Mouse (Mus musculus): ENCODE results near the gene Aldh1a3. TPM values are rescaled to one million over a fixed set of nuclear protein-coding genes. Genes with fewer than 3 reads are reported as not detected.
A peak's percentile ranks its signal among the peaks of the same experiment; 100 is the strongest.

Gene Aldh1a3
- 10 to 100 TPM; 11.4 to 12.4 TPM for total RNA-seq (2021)
- long read RNA-seq, experiment 1, transcript Aldh1a3-201 (13 exons, 3,443 nt) = major isoform, 11 of 15 reads
- long read RNA-seq, experiment 1, partial matches to known transcripts = 3 of 15 reads
- long read RNA-seq, experiment 1, other reads (novel, unspliced or antisense) = 1 of 15 reads
- long read RNA-seq, experiment 2, transcript Aldh1a3-201 (13 exons, 3,443 nt) = major isoform, 6 of 7 reads
- long read RNA-seq, experiment 2, partial matches to known transcripts = 0 of 7 reads
- long read RNA-seq, experiment 2, other reads (novel, unspliced or antisense) = 1 of 7 reads

- DNase-seq = peak; percentile 71
Measured at GRCm38 (mm10) chr7:66427437-66428161, at the start of gene Aldh1a3. Gene Aldh1a3, minus strand, starts transcription at chr7:66427517.

GRCm38 (mm10) chr7:66476289-66476688, 49.0 kb upstream of the Aldh1a3 start:
- DNase-seq = peak; percentile 5

- DNase-seq = no peak
Measured at GRCm38 (mm10) chr7:66471641-66472216, 44.4 kb upstream of the Aldh1a3 start.

DNA sequence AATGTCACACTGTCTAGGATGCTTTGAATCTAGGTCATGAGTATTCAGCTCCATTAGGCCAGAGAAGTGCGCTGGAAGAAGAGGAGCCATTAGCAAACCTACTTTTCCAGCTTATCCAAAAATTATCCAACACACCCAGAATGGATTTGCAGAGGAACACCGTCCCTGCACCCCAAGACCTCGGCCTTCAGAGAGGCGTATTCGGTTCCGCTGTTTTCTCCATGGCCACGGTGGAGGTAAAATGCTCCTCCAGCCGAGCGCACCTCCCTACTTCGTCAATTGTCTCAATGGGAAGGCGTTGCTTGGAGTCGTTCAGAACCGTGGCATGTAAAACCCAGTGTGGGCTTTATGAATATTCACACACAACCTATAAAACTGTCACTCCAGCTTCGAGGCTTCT, 39.3 kb upstream of the Aldh1a3 start:
- DNase-seq = no peak

- DNase-seq = no peak
Measured at GRCm38 (mm10) chr7:66465241-66465640, 37.9 kb upstream of the Aldh1a3 start.

DNA sequence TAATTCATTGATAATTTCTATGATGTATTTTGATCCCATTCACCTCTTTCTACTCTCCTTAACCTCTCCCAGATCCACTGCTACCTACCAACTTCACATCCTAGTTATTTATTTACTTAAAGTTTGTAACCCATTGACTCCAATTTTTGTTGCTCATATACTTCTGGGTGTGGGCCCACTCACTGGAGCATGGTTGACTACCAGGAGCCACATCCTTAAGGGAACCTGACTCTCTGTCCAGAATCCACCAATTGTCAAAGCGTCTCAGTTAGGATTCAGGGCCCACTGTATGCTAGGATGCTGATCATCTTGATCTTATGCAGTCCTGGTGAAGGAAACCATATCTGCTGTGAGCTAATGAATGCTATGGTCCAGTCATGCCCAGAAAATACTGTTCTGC, 35.8 kb upstream of the Aldh1a3 start:
- DNase-seq = no peak

GRCm38 (mm10) chr7:66451622-66452295, 24.4 kb upstream of the Aldh1a3 start:
- no peak for DNase-seq

DNA sequence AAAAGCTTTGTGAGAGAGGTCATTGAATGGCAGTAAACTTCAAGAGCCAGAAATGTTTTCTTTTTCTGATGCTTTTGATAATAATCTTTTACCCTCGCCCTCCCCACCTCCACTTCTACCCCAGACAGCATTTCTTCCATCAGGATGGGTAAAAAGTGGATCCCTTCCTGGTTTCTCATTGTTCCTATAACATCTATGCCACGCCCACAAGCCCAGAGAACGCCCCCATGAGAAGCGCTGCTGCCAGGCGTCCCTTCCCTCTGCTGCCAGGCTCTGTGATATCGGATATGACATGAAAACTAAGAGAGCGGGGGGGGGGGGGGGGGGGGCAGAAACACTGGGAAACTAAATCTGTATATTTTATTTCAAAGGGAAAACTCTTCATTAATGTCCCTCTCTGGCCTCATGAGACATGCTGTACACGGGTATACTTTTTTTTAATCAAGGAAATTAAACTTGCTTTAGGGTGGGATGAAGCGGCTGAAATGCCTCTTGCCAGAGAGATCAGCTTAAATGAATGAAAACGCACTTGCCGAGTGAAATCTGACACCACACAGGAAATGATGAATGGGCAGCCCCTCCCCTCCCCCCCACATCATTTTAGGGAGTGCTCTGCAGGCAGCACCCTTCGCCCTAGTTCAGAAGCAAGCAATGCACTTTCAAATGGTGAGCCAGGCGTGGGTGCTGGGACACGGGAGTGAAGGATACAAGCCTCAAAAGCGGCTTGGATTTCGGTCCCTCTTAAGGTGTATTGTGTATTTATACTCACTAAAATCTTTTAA, 22.8 kb upstream of the Aldh1a3 start:
- peak; percentile 58 for DNase-seq

- DNase-seq = no peak
Measured at GRCm38 (mm10) chr7:66448786-66449540, 21.6 kb upstream of the Aldh1a3 start.

DNA sequence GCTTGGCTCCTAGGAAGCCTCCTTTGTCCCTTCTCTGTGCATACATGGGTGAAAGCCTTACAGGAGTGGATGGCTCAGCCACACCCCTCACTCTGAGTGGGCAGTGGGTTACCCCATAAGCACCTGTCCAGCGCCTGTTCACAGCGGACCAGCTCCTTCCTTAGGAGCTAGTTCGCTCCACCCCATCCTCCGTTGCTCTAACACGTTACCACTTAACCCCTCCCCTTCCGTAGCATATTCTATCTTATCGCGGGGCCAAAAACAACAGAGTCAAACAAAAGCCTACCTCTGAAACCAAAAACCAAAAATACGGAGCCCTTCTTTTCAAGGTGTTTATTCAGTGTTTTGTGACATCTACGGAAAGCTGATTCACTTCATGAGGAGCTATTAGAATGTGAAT, 21.0 kb upstream of the Aldh1a3 start:
- DNase-seq = no peak

DNA sequence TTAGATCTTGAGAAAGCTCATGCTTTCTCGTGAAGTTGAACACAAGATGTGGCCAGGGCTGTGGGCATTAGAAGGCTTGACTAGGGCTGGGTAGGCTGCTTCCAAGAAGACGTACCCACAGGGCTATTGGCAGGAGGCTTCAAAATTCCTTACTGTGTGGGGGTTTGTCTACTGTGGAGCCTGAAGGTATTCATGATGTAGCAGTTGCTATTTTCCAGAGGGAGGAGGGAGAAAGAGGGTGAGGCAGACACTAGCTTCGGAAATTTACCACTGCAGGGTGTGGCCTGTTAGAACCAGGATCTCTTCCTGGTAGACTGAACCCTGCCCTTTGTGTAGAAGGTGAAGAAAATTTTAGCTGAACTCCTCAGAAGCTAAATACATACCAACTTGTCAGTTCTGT, 19.5 kb upstream of the Aldh1a3 start:
- no peak for DNase-seq

GRCm38 (mm10) chr7:66445117-66445905, 18.0 kb upstream of the Aldh1a3 start:
- DNase-seq = no peak

GRCm38 (mm10) chr7:66444706-66445105, 17.4 kb upstream of the Aldh1a3 start:
- DNase-seq = peak; percentile 39

DNA sequence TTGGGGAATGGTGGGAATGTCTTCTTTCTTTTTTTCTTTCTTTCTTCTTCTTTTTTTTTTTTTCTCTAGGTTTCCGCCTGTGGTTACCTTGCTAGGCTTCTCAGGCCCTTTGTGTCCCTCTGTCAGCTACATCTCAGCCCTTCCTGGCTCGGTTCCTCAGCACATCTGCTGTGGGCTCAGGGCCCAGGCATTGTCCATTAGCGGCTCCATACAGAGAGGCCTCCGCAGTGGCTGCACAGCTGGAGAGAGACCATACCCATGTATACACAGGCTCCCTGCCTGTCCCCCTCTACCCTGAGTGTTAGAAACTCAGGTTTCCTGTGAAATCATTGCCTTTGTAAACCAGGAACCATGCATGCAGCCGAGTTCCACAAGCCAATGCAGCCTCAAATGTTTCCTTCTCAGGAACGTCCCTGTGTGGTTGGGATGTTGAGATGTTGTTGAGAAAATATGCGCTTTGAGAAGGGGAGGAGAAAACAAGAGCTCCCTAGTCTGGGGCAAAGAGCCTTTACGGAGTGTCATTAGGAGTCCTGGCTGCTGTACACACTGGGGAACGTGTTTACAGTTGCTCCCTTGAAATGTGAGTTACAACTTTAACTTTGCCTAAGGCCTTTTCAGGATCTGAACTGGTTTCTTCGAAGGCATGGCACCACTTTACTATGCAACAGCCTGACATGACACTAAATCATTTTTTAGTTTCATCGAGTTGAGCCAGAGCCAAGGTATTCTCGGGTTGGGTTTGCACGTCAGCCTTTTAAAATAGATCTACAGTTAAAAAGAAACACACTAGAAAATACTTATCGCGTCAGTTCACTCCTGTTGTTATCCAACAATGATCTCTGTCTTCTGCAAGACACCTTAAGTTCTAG, 15.4 kb upstream of the Aldh1a3 start:
- no peak for DNase-seq

DNA sequence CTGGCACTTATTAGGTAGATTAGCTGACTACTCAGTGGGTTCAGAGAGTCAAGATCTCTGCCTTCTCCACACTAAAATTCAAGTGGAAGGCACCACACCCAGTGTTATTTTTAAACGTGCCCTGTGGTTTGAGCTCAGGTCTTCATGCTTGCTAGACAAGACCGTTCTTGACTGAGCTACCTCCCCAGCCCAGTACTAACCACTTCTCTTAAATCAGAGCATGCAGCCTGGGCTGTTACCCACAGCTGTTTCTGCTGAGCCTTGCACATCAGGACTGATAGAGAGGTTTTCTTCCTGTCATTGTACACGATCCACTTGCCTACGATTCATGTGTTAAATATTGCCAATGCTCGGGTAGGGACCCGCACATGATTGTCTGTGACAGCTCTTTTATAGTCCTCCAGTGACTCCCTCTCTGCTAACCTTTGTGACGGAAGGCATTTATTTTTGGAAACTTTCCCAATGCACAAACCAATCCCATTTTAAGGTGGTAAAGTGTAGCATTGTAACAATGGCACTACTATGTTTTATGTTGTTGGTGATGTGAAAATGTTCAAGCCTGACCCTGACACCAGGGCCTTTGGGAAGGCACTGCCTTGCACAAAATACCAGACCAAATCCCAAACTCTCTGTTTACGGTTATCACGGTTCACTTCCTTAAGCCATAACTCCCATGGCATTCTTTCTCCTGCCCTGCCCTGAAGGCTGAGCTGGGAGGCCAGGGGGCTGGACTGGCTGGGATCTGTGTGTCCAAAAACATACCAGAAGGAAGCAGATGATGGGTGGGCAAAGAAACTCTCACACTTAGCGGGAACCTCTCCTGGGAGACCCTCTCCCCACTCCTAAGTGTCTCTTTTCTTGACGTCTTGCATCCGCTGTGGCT, 11.7 kb upstream of the Aldh1a3 start:
- DNase-seq = no peak

GRCm38 (mm10) chr7:66434453-66434935, 7.2 kb upstream of the Aldh1a3 start:
- DNase-seq = peak; percentile 81

- no peak for DNase-seq
Measured at GRCm38 (mm10) chr7:66427053-66427436, 272 bp downstream of the Aldh1a3 start.

DNA sequence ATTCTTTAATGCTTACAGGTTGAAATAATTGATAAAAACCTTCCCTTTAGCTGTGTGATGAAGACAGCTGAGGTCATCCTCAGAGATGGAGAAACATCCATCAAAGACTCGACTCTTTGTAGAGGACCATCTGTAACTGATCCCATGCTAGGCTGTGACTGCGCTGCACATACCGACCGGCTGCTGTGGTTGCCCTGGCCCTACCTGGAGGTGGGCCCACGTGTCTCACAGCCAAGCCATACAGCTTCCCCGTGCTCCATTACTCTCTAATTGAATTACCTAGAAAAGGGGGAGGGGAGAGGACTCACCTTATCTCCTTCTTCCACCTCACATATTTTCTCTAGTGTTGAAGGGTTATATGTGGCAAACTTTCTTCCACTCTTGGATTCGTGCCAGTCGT, 5.4 kb downstream of the Aldh1a3 start:
- DNase-seq = no peak

All from adrenal gland, postnatal 10 days (tissue).